In the genomic region with DNA sequence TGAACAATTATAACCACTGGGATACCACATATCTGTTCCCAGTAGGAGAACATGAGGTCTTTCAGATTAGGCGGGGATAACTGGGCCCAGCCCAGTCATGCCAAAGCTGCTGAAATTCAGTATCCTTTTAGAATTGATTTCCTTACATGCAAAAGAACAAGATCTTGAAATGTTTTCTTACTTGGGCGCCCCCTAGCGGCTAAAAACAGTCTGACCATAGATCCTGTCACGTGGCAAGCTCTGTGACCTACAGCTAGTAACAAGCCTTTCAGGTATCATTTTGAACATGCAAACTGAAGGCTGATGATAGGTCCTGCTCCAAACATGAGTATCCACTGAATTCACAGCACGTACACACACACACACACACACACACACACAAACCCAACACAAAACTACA, we compare ENCODE assay signal across 9 mouse cellular contexts. TPM values are rescaled to one million over a fixed set of nuclear protein-coding genes. Genes with fewer than 3 reads are reported as not detected.
DNase-seq lines count a peak whose midpoint lies in the region; ATAC-seq and TF ChIP-seq lines count a peak whose summit lies in the region.
"Had no signal": no experiment of that assay in that cellular context is flagged by ENCODE, and none has a peak within 500 bp of the region (broad histone marks: within the 10 kb centered on the region; RNA-seq: fewer than 3 reads in every experiment).

No protein-coding gene starts in this region.

- intact Hi-C loops in heart, adult 2 months (cut with DNase I), result loop anchor here (5.0 kb wide), 2 partner anchors 173 to 223 kb away; no protein-coding TSS in a partner anchor
- intact Hi-C loops in heart, postnatal 25 days (cut with DNase I), result loop anchor here (2.0 to 5.0 kb wide), 3 partner anchors 37 to 223 kb away; partner anchors contain the start of genes Foxp3, Magix and Ppp1r3f

- no peak for TF ChIP-seq POLR2A in heart, adult 2 months (IDR thresholded peaks at IDR 0.05; ENCODE audit: insufficient read depth, low read depth, low read length)

- H3K27ac ChIP-seq in heart, adult 2 months, result no peak overlapping the region
- H3K27ac ChIP-seq in heart, embryonic 10.5 days, result no peak overlapping the region
- H3K27ac ChIP-seq in neural tube, embryonic 11.5 days (ENCODE audit: low read depth, low read length), result no peak overlapping the region

- H3K27me3 ChIP-seq in heart, adult 2 months (ENCODE audit: control insufficient read depth, insufficient read depth, low read length), result no peaks in the 10 kb centered on the region
- H3K27me3 ChIP-seq in heart, embryonic 10.5 days (ENCODE audit: insufficient read depth, poor library complexity, severe bottlenecking), result peaks cover 7% of the 10 kb centered on the region; the same call in 1 of the 2 replicates
- no peaks in the 10 kb centered on the region for H3K27me3 ChIP-seq in neural tube, embryonic 11.5 days (ENCODE audit: control insufficient read depth, insufficient read depth, low read length)

- peak; percentile 63 to 82 for DNase-seq in heart, adult 2 months
- DNase-seq in heart, postnatal 25 days (ENCODE audit: low spot score), result no peak
- DNase-seq in NIH3T3 (ENCODE audit: low read depth), result peak; percentile 87
- DNase-seq in cerebellum, postnatal 25 days, result peak; percentile 80 to 88
- DNase-seq in heart, embryonic 10.5 days (ENCODE audit: low spot score), result peak; percentile 85
- DNase-seq in left cerebral cortex, adult 8-10 months (ENCODE audit: low spot score in 2 of 2), result peak; percentile 72 to 74
- peak; percentile 76 for DNase-seq in neural tube, embryonic 11.5 days (ENCODE audit: low spot score)
- DNase-seq in thymus, postnatal 0 days (ENCODE audit: low spot score), result peak; percentile 80

- H3K9me3 ChIP-seq in heart, embryonic 10.5 days, result no peaks in the 10 kb centered on the region
- H3K9me3 ChIP-seq in neural tube, embryonic 11.5 days (ENCODE audit: control insufficient read depth, low read length), result no peaks in the 10 kb centered on the region

- H3K4me3 ChIP-seq in heart, adult 2 months, result no peak overlapping the region
- no peak overlapping the region for H3K4me3 ChIP-seq in heart, embryonic 10.5 days
- H3K4me3 ChIP-seq in neural tube, embryonic 11.5 days (ENCODE audit: low read depth, low read length), result no peak overlapping the region

- H3K4me1 ChIP-seq in heart, adult 2 months (ENCODE audit: control insufficient read depth, insufficient read depth, low read length), result peaks cover 2% of the 10 kb centered on the region
- H3K4me1 ChIP-seq in heart, embryonic 10.5 days, result no peaks in the 10 kb centered on the region
- H3K4me1 ChIP-seq in neural tube, embryonic 11.5 days (ENCODE audit: control insufficient read depth, insufficient read depth, low read length), result no peaks in the 10 kb centered on the region

- H3K4me2 ChIP-seq in neural tube, embryonic 11.5 days (ENCODE audit: low read depth), result no peak overlapping the region

- WGBS in heart, adult 2 months, result 13% methylated on average over 5 of the region's 5 CpGs
- 15% methylated on average over 5 of the region's 5 CpGs for WGBS in heart, embryonic 10.5 days
- WGBS in neural tube, embryonic 11.5 days, result 15% methylated on average over 5 of the region's 5 CpGs

- ATAC-seq in neural tube, embryonic 11.5 days (ENCODE audit: insufficient read depth, low FRiP score, low TSS enrichment), result no peak

- peak; percentile 82 for TF ChIP-seq CTCF in heart, adult 2 months (IDR thresholded peaks at IDR 0.05)

- H3K36me3 ChIP-seq in heart, adult 2 months (ENCODE audit: control insufficient read depth, insufficient read depth, low read length), result no peaks in the 10 kb centered on the region
- no peaks in the 10 kb centered on the region for H3K36me3 ChIP-seq in heart, embryonic 10.5 days
- H3K36me3 ChIP-seq in neural tube, embryonic 11.5 days (ENCODE audit: control insufficient read depth, insufficient read depth, low read length), result no peaks in the 10 kb centered on the region

- H3K9ac ChIP-seq in heart, adult 2 months (ENCODE audit: low read depth, low read length), result no peak overlapping the region
- H3K9ac ChIP-seq in neural tube, embryonic 11.5 days (ENCODE audit: low read length), result no peak overlapping the region

- no peak for TF ChIP-seq EP300 in heart, adult 2 months (IDR thresholded peaks at IDR 0.05; ENCODE audit: insufficient read depth, low read depth, low read length)

- no peaks in the 10 kb centered on the region for H3K79me2 ChIP-seq in heart, adult 2 months (replicated peaks; ENCODE audit: control insufficient read depth, insufficient read depth, low read length)

RNA-seq across cellular contexts. Expression of gene Syp, which starts 7.1 kb away (rescaled TPM):
- total RNA-seq in heart, adult 2 months (2021), result 1 to 10 TPM; 2.6 to 4.2 TPM
- 3.4 and 3.8 TPM in 2 replicates for polyA plus RNA-seq in heart, adult 2 months (2012; rRNA removed)
- 1 to 10 TPM; 1.7 to 2.4 TPM for total RNA-seq in heart, postnatal 25 days (2021)
- 0.91 and 1.1 TPM in 2 replicates for polyA plus RNA-seq in heart, embryonic 10.5 days (2016; fragmentation: Nextera tagmentation; extraction: Ambion mirVana)
- 1,000 to 10,000 TPM; 1,778 to 2,065 (median 1,954) TPM for total RNA-seq in left cerebral cortex, adult 8-10 months (2022)
- 15.5 and 18.6 TPM in 2 replicates for polyA plus RNA-seq in neural tube, embryonic 11.5 days (2014; fragmentation: Nextera tagmentation; extraction: Ambion mirVana)
- 0.40 and 0.55 TPM in 2 replicates for polyA plus RNA-seq in thymus, postnatal 0 days (2015; fragmentation: Nextera tagmentation; extraction: Ambion mirVana)

RNA-seq across cellular contexts. Expression of gene Prickle3, which starts 11.7 kb away (rescaled TPM):
- total RNA-seq in heart, adult 2 months (2021), result 10 to 100 TPM; 16.8 to 25.2 TPM
- 21.5 and 27.8 TPM in 2 replicates for polyA plus RNA-seq in heart, adult 2 months (2012; rRNA removed)
- total RNA-seq in heart, postnatal 25 days (2021), result 10 to 100 TPM; 16.5 to 19.9 TPM
- polyA plus RNA-seq in heart, embryonic 10.5 days (2016; fragmentation: Nextera tagmentation; extraction: Ambion mirVana), result 6.7 and 8.0 TPM in 2 replicates
- total RNA-seq in left cerebral cortex, adult 8-10 months (2022), result 1 to 10 TPM; 1.7 to 2.9 (median 2.6) TPM
- polyA plus RNA-seq in neural tube, embryonic 11.5 days (2014; fragmentation: Nextera tagmentation; extraction: Ambion mirVana), result 2.4 and 3.1 TPM in 2 replicates
- polyA plus RNA-seq in thymus, postnatal 0 days (2015; fragmentation: Nextera tagmentation; extraction: Ambion mirVana), result 5.3 and 6.2 TPM in 2 replicates

RNA-seq across cellular contexts. Expression of gene Plp2, which starts 25.8 kb away (rescaled TPM):
- total RNA-seq in heart, adult 2 months (2021), result 10 to 100 TPM; 40.3 to 56.3 TPM
- 118 and 159 TPM in 2 replicates for polyA plus RNA-seq in heart, adult 2 months (2012; rRNA removed)
- 10 to 100 TPM; 41.6 to 54.1 TPM for total RNA-seq in heart, postnatal 25 days (2021)
- 147 and 155 TPM in 2 replicates for polyA plus RNA-seq in heart, embryonic 10.5 days (2016; fragmentation: Nextera tagmentation; extraction: Ambion mirVana)
- total RNA-seq in left cerebral cortex, adult 8-10 months (2022), result 10 to 100 TPM in 2 of 4 experiments, 1 to 10 TPM in 2; 6.3 to 11.0 (median 10.2) TPM
- polyA plus RNA-seq in neural tube, embryonic 11.5 days (2014; fragmentation: Nextera tagmentation; extraction: Ambion mirVana), result 43.3 and 49.4 TPM in 2 replicates
- 81.2 and 84.1 TPM in 2 replicates for polyA plus RNA-seq in thymus, postnatal 0 days (2015; fragmentation: Nextera tagmentation; extraction: Ambion mirVana)

RNA-seq across cellular contexts. Expression of gene Magix, which starts 35.7 kb away (rescaled TPM):
- total RNA-seq in heart, adult 2 months (2021), result 10 to 100 TPM; 23.1 to 32.5 TPM
- 37.5 and 44.5 TPM in 2 replicates for polyA plus RNA-seq in heart, adult 2 months (2012; rRNA removed)
- total RNA-seq in heart, postnatal 25 days (2021), result 10 to 100 TPM; 24.1 to 26.0 TPM
- 0.05 and 0.06 TPM in 2 replicates for polyA plus RNA-seq in heart, embryonic 10.5 days (2016; fragmentation: Nextera tagmentation; extraction: Ambion mirVana)
- under 1 TPM in 3 of 4 experiments, not detected in 1; 0.26 to 0.46 (median 0.26) TPM for total RNA-seq in left cerebral cortex, adult 8-10 months (2022)
- not detected in 2 replicates for polyA plus RNA-seq in neural tube, embryonic 11.5 days (2014; fragmentation: Nextera tagmentation; extraction: Ambion mirVana)
- polyA plus RNA-seq in thymus, postnatal 0 days (2015; fragmentation: Nextera tagmentation; extraction: Ambion mirVana), result 0.49 and 0.55 TPM in 2 replicates

RNA-seq across cellular contexts. Expression of gene Cacna1f, which starts 38.5 kb away (rescaled TPM):
- not detected for total RNA-seq in heart, adult 2 months (2021)
- 0.02 TPM in 1 of 2 replicates, not detected in the other for polyA plus RNA-seq in heart, adult 2 months (2012; rRNA removed)
- not detected for total RNA-seq in heart, postnatal 25 days (2021)
- 0.03 TPM in 1 of 2 replicates, not detected in the other for polyA plus RNA-seq in heart, embryonic 10.5 days (2016; fragmentation: Nextera tagmentation; extraction: Ambion mirVana)
- under 1 TPM in 3 of 4 experiments, not detected in 1; 0.07 to 0.14 (median 0.11) TPM for total RNA-seq in left cerebral cortex, adult 8-10 months (2022)
- not detected in 2 replicates for polyA plus RNA-seq in neural tube, embryonic 11.5 days (2014; fragmentation: Nextera tagmentation; extraction: Ambion mirVana)
- polyA plus RNA-seq in thymus, postnatal 0 days (2015; fragmentation: Nextera tagmentation; extraction: Ambion mirVana), result 0.04 and 0.07 TPM in 2 replicates
- polyA plus RNA-seq: lung, embryonic 16.5 days had no signal
